Mouse (Mus musculus): ENCODE measurements around the gene Mrtfb.

DNA sequence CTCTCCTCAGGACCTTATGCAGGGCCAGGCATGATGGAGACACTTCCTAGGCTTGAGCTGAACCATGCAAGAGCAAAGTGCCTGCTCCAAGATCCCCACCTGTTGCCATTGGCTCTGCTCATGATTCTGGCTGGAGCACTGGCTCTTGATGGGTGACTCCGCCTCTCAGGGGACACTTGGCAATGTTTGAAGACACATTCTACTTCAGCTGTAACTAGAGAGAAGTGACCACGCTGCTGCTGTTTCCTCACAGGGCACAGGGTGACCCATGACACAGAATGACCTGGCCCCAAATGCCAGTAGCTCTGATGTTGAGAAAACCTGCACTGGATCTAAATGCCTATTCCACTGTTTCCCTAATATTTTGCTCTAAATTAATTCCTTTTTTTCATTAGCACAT, 16.7 kb upstream of the Mrtfb start:
- TF ChIP-seq CTCF (IDR thresholded peaks at IDR 0.05; ENCODE audit: low read depth) (no peak), EP300 (IDR thresholded peaks at IDR 0.05; ENCODE audit: low read depth) (no peak)
